Mouse (Mus musculus): ENCODE measurements around the gene Morn1. TPM values are rescaled to one million over a fixed set of nuclear protein-coding genes. Genes with fewer than 3 reads are reported as not detected.

Morn1 gene
- total and polyA plus RNA-seq, 3 experiments = 3.8 to 8.7 (median 4.0) TPM

GRCm38 (mm10) chr4:155135909-155136585 lies 49.7 kb downstream of the Morn1 start:
- H3K79me2 ChIP-seq (replicated peaks; ENCODE audit: control insufficient read depth, extremely low read depth, insufficient read depth, poor library complexity, severe bottlenecking) = no peaks in the 10 kb centered on the region
- no peak overlapping the region for H3K4me3 ChIP-seq (replicated peaks in 1 of 3; ENCODE audit: low read depth in 2 of 3, low read length in 2 of 3, poor library complexity in 1 of 3)
- H3K4me1 ChIP-seq (ENCODE audit: control insufficient read depth in 1 of 2, insufficient read depth in 2 of 2) = peaks cover 11 to 18% of the 10 kb centered on the region in 2 experiments
- dilution Hi-C loops (cut with MboI; ENCODE audit: extremely low pct_ligation_motif_present, extremely low pct_unique_long_range_greater_than_20kb, low sequenced_read_pairs) = no loop called here
- H3K36me3 ChIP-seq (replicated peaks in 1 of 2; ENCODE audit: control insufficient read depth in 1 of 2, insufficient read depth in 1 of 2, low read length in 1 of 2) = peaks cover 0 to 32% of the 10 kb centered on the region in 2 experiments
- TF ChIP-seq PAX5 (IDR thresholded peaks at IDR 0.05; ENCODE audit: low read length) (no peak), JUND (conservative IDR thresholded peaks at IDR 0.05; ENCODE audit: low read depth, low read length) (no peak), CHD1 (IDR thresholded peaks at IDR 0.05; ENCODE audit: low read depth, low read length) (no peak), ZKSCAN1 (IDR thresholded peaks at IDR 0.05; ENCODE audit: borderline replicate concordance, low read depth, low read length) (no peak), ZC3H11A (IDR thresholded peaks at IDR 0.05; ENCODE audit: low read depth, low read length) (no peak), TBP (conservative IDR thresholded peaks at IDR 0.05; ENCODE audit: low read depth, low read length) (no peak), E2F4 (IDR thresholded peaks at IDR 0.05; ENCODE audit: insufficient replicate concordance, low read depth, low read length) (no peak), BHLHE40 (IDR thresholded peaks at IDR 0.05; ENCODE audit: low read depth, low read length) (no peak), RAD21 (IDR thresholded peaks at IDR 0.05; ENCODE audit: low read depth, low read length) (no peak), SMC3 (IDR thresholded peaks at IDR 0.05; ENCODE audit: low read depth, low read length) (no peak), MYC (IDR thresholded peaks at IDR 0.05; ENCODE audit: low read depth, low read length) (no peak)
- no peak overlapping the region for H3K27ac ChIP-seq (ENCODE audit: insufficient read depth, low read depth)
- no peak overlapping the region for H3K9ac ChIP-seq (ENCODE audit: insufficient read depth, low read depth)
- DNase-seq (ENCODE audit: extremely low read depth) = no peak
- H3K4me2 ChIP-seq (ENCODE audit: insufficient read depth, low read depth, poor library complexity, severe bottlenecking) = no peak overlapping the region
- H3K27me3 ChIP-seq (replicated peaks) = no peaks in the 10 kb centered on the region
- H3K9me3 ChIP-seq (replicated peaks; ENCODE audit: low read length) = no peaks in the 10 kb centered on the region
- in situ Hi-C loops (cut with MboI; ENCODE audit: low pct_ligation_motif_present, low pct_unique_long_range_greater_than_20kb, low sequenced_read_pairs) = no loop called here

GRCm38 (mm10) chr4:155137891-155138290 lies 51.5 kb downstream of the Morn1 start:
- no peak overlapping the region for H3K27ac ChIP-seq (ENCODE audit: insufficient read depth, low read depth)
- TF ChIP-seq E2F4 (IDR thresholded peaks at IDR 0.05; ENCODE audit: insufficient replicate concordance, low read depth, low read length) (no peak), JUN (IDR thresholded peaks at IDR 0.05; ENCODE audit: insufficient read depth, low read depth, low read length) (no peak), CHD1 (IDR thresholded peaks at IDR 0.05; ENCODE audit: low read depth, low read length) (peak; percentile 66; the same call in 1 of the 2 replicates)
- peaks cover 0 to 16% of the 10 kb centered on the region in 2 experiments for H3K36me3 ChIP-seq (replicated peaks in 1 of 2; ENCODE audit: control insufficient read depth in 1 of 2, insufficient read depth in 1 of 2, low read length in 1 of 2)
- peaks cover 11 to 18% of the 10 kb centered on the region in 2 experiments for H3K4me1 ChIP-seq (ENCODE audit: control insufficient read depth in 1 of 2, insufficient read depth in 2 of 2)
- H3K27me3 ChIP-seq (replicated peaks) = no peaks in the 10 kb centered on the region
- in situ Hi-C loops (cut with MboI; ENCODE audit: low pct_ligation_motif_present, low pct_unique_long_range_greater_than_20kb, low sequenced_read_pairs) = no loop called here
- dilution Hi-C loops (cut with MboI; ENCODE audit: extremely low pct_ligation_motif_present, extremely low pct_unique_long_range_greater_than_20kb, low sequenced_read_pairs) = no loop called here
- no peak overlapping the region for H3K4me2 ChIP-seq (ENCODE audit: insufficient read depth, low read depth, poor library complexity, severe bottlenecking)
- H3K4me3 ChIP-seq (replicated peaks in 1 of 3; ENCODE audit: low read depth in 2 of 3, low read length in 2 of 3, poor library complexity in 1 of 3) = no peak overlapping the region
- no peaks in the 10 kb centered on the region for H3K9me3 ChIP-seq (replicated peaks; ENCODE audit: low read length)
- H3K9ac ChIP-seq (ENCODE audit: insufficient read depth, low read depth) = no peak overlapping the region
- DNase-seq (ENCODE audit: extremely low read depth) = no peak
- H3K79me2 ChIP-seq (replicated peaks; ENCODE audit: control insufficient read depth, extremely low read depth, insufficient read depth, poor library complexity, severe bottlenecking) = no peaks in the 10 kb centered on the region

GRCm38 (mm10) chr4:155138451-155138850 lies 52.1 kb downstream of the Morn1 start:
- in situ Hi-C loops (cut with MboI; ENCODE audit: low pct_ligation_motif_present, low pct_unique_long_range_greater_than_20kb, low sequenced_read_pairs) (no loop called here), dilution Hi-C loops (cut with MboI; ENCODE audit: extremely low pct_ligation_motif_present, extremely low pct_unique_long_range_greater_than_20kb, low sequenced_read_pairs) (no loop called here)
- no peak overlapping the region for H3K4me3 ChIP-seq (replicated peaks in 1 of 3; ENCODE audit: low read depth in 2 of 3, low read length in 2 of 3, poor library complexity in 1 of 3)
- DNase-seq (ENCODE audit: extremely low read depth) = no peak
- no peak overlapping the region for H3K27ac ChIP-seq (ENCODE audit: insufficient read depth, low read depth)
- no peaks in the 10 kb centered on the region for H3K27me3 ChIP-seq (replicated peaks)
- H3K79me2 ChIP-seq (replicated peaks; ENCODE audit: control insufficient read depth, extremely low read depth, insufficient read depth, poor library complexity, severe bottlenecking) = no peaks in the 10 kb centered on the region
- H3K36me3 ChIP-seq (replicated peaks in 1 of 2; ENCODE audit: control insufficient read depth in 1 of 2, insufficient read depth in 1 of 2, low read length in 1 of 2) = peaks cover 0 to 14% of the 10 kb centered on the region in 2 experiments
- TF ChIP-seq CHD2 (IDR thresholded peaks at IDR 0.05; ENCODE audit: low read length) (no peak), USF1 (IDR thresholded peaks at IDR 0.05; ENCODE audit: low read depth, low read length) (no peak), RCOR1 (conservative IDR thresholded peaks at IDR 0.05; ENCODE audit: low read depth, low read length) (no peak), RAD21 (IDR thresholded peaks at IDR 0.05; ENCODE audit: low read depth, low read length) (no peak)
- H3K4me2 ChIP-seq (ENCODE audit: insufficient read depth, low read depth, poor library complexity, severe bottlenecking) = no peak overlapping the region
- H3K4me1 ChIP-seq (ENCODE audit: control insufficient read depth in 1 of 2, insufficient read depth in 2 of 2) = peaks cover 11 to 18% of the 10 kb centered on the region in 2 experiments
- no peaks in the 10 kb centered on the region for H3K9me3 ChIP-seq (replicated peaks; ENCODE audit: low read length)
- H3K9ac ChIP-seq (ENCODE audit: insufficient read depth, low read depth) = no peak overlapping the region

Data from CH12.LX (cell line).